Mouse (Mus musculus): ENCODE results near the gene Pde10a.
A peak's percentile ranks its signal among the peaks of the same experiment; 100 is the strongest.

DNA sequence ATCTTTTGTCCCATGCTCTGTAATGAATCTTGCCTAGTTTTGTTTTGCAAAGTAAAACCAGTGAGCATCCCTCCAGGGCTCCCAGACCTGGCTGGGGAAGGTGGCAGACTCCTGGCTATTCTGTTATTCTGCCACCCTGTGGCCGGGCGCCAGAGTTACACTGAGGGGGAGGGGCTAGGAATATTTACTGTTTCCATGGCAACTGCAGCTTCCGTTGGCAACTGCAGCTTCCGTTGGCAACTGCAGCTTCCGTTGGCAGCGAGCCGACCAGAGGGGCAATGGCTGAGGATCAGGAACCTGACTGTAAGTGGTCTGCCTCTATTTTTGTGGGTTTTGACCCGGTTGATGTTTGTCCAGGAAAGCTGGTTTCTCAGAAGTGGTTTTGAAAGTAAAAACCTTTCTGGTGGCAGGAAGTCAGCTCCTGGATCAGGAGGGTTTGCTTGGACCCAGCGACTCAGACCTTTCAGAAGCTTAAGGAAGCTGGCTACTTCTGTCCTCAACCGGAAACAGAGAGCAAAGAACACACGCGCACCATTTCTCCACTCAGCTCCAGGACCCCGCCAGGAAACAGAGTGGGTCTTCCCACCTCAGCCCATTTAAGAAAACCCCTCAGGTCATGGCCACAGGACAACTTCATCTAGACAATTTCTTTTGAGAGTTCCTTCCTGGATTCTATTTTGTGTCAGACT, 463.1 kb downstream of the Pde10a start, which contains the start of gene 1700010I14Rik:
- TF ChIP-seq CTCF (IDR thresholded peaks at IDR 0.05) (peak; percentile 74), POLR2A (IDR thresholded peaks at IDR 0.05; ENCODE audit: insufficient read depth, low read depth, low read length) (no peak), EP300 (IDR thresholded peaks at IDR 0.05; ENCODE audit: insufficient read depth, low read depth, low read length) (no peak)
